Mouse (Mus musculus) liver, embryonic 15.5 days (tissue): ENCODE measurements around the gene Creld2. TPM values are rescaled to one million over a fixed set of nuclear protein-coding genes. Genes with fewer than 3 reads are reported as not detected.
A peak's percentile ranks its signal among the peaks of the same experiment; 100 is the strongest.

ENCODE experiments used
- ATAC-seq: fragments of 200-750 bp; cut with Nextera tagmentation; 2 replicates; pipeline ENCODE4 v1.8.0; 2017; ENCODE audit warnings: moderate number of reproducible peaks, mild to moderate bottlenecking, moderate library complexity; ENCODE audit not compliant: insufficient read depth
- H3K27ac ChIP-seq: fragments of 300-500 bp; sonication (generic); replicated peaks from 2 replicates; pipeline ENCODE4 v1.5.1; 2015; ENCODE audit warnings: mild to moderate bottlenecking, inconsistent platforms
- H3K27me3 ChIP-seq: fragments of 300-500 bp; sonication (generic); 2 replicates; pipeline ENCODE4 v1.6.1; 2015; ENCODE audit warnings: mild to moderate bottlenecking, inconsistent platforms
- H3K36me3 ChIP-seq: fragments of 300-500 bp; sonication (generic); replicated peaks from 2 replicates; pipeline ENCODE4 v1.6.1; 2015; ENCODE audit warnings: moderate library complexity, mild to moderate bottlenecking, inconsistent platforms
- H3K4me1 ChIP-seq: fragments of 300-500 bp; sonication (generic); replicated peaks from 2 replicates; pipeline ENCODE4 v1.6.1; 2015; ENCODE audit warnings: inconsistent platforms
- H3K4me2 ChIP-seq: fragments of 300-500 bp; sonication (generic); 2 replicates; pipeline ENCODE4 v1.6.1; 2015; ENCODE audit warnings: moderate library complexity, mild to moderate bottlenecking, inconsistent platforms
- H3K4me3 ChIP-seq: fragments of 300-500 bp; sonication (generic); replicated peaks from 2 replicates; pipeline ENCODE4 v1.5.1; 2015; ENCODE audit warnings: mild to moderate bottlenecking, inconsistent platforms
- H3K9ac ChIP-seq: fragments of 300-500 bp; sonication (generic); 2 replicates; pipeline ENCODE4 v1.6.1; 2015; ENCODE audit warnings: moderate library complexity, mild to moderate bottlenecking, inconsistent platforms
- H3K9me3 ChIP-seq: fragments of 300-500 bp; sonication (generic); replicated peaks from 2 replicates; pipeline ENCODE4 v1.6.1; 2016; ENCODE audit warnings: inconsistent platforms
- WGBS: fragments of 180-500 bp; shearing (Covaris S2); methylation state at CpG from one replicate; pipeline ENCODE4 v1.1.7; 2015; ENCODE audit warnings: mixed read lengths; ENCODE audit not compliant: insufficient replicate concordance; 5-methylcytosine and 5-hydroxymethylcytosine counted together
- polyA plus RNA-seq: library from polyadenylated mRNA; unstranded; fragments of >200 nt; fragmentation: Nextera tagmentation; extraction: Ambion mirVana; gene quantifications from 2 replicates; pipeline ENCODE4 v1.2.1, GENCODE M21; 2015

The Creld2 gene
- polyA plus RNA-seq, 1 experiment from 2014 or later: 39.6 TPM

DNA sequence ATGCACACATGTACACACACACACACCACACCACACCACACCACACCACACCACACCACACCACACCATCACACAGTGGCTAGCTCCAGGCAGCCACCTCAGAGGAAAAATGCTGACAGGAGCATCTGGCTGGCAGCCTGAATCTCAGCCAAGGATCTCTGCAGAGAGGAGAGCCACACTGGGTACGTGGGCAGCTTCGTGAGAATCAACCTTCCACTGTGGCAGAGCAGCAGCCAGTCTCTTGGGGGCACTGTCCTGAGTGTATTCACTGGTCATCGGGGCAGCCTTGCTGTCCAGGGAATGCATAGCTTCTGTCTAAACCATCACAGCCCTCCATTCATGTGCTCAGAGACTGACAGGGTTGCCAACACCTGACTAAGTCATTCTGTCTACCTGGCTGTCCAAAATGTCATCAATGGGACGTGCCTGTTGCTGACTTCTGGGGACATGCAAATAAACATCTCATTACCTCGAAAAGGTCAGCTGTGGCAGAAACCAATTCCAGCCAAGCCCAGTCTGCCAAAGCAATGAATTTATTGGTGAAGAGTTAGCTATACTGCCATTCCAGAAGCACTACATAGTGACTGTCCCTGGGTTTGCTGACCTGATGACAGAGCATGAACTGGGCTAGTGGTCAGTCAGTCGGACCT lies 10.5 kb downstream of the Creld2 start:
- Histone ChIP-seq H3K4me2 (no peak overlapping the region), H3K27ac (no peak overlapping the region), H3K9me3 (no peaks in the 10 kb centered on the region), H3K4me3 (no peak overlapping the region), H3K4me1 (peaks cover 10% of the 10 kb centered on the region; the same call in 1 of the 2 replicates), H3K36me3 (peaks cover 8% of the 10 kb centered on the region), H3K9ac (no peak overlapping the region), H3K27me3 (no peaks in the 10 kb centered on the region)
- ATAC-seq: no peak
- WGBS: 58% methylated on average over 6 of the region's 6 CpGs

DNA sequence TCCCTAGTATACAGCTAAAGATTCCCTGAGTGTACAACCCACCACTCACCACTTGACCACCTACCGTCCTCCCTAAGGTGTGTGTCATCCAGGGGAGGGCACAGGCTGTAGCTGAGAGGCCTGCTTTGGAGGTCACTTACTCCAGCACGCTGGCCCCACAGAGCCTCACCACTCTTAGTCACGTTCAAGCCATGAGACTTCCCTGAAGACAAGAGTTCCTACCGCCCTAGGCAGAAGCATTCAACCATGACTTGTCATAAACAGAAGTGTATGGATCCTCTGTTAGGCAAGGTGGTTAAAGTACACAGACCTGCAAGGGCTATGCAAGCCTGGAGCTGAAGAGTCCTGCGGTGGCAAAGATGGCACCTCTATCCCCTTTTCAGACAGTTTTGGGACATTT lies 11.2 kb downstream of the Creld2 start:
- peaks cover 10% of the 10 kb centered on the region; the same call in 1 of the 2 replicates for H3K4me1 ChIP-seq
- no peak overlapping the region for H3K4me3 ChIP-seq
- no peak overlapping the region for H3K4me2 ChIP-seq
- H3K36me3 ChIP-seq: 0 out of 2 replicates have a peak, but pooled peaks cover 4% of the 10 kb centered on the region
- WGBS: 59% methylated on average over 5 of the region's 5 CpGs
- no peak overlapping the region for H3K27ac ChIP-seq
- H3K9me3 ChIP-seq: no peaks in the 10 kb centered on the region
- 0 out of 2 replicates have a peak, but pooled peaks cover 4% of the 10 kb centered on the region for H3K27me3 ChIP-seq
- H3K9ac ChIP-seq: no peak overlapping the region
- no peak for ATAC-seq

DNA sequence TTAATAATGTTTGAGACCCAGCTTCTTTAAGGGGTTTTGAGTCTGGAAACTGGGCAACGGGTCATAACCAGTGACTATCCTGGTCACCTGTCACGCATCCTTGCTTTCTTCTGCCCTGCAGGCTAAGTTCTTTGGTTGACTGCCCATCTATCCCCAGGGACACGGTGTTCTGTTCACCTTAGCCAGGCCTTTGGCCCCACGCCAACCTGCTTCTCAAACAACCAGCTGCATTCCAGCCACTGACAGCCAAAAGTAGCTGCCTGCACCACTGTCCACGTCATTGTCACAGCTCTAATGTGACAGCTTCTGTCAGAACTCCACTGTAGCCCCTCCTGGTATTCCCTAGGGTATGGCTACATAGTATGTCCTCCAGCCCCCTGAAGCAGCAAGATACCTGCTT lies 12.0 kb downstream of the Creld2 start:
- Histone ChIP-seq H3K36me3 (no peaks in the 10 kb centered on the region), H3K27ac (0 out of 2 replicates have a peak overlapping the region, but pooled peaks have one; percentile 3), H3K4me2 (no peak overlapping the region), H3K4me3 (no peak overlapping the region), H3K9me3 (no peaks in the 10 kb centered on the region), H3K27me3 (peaks cover 4% of the 10 kb centered on the region; the same call in 1 of the 2 replicates), H3K9ac (no peak overlapping the region), H3K4me1 (peaks cover 10% of the 10 kb centered on the region)
- no peak for ATAC-seq
- 53% methylated on average over 5 of the region's 5 CpGs for WGBS

DNA sequence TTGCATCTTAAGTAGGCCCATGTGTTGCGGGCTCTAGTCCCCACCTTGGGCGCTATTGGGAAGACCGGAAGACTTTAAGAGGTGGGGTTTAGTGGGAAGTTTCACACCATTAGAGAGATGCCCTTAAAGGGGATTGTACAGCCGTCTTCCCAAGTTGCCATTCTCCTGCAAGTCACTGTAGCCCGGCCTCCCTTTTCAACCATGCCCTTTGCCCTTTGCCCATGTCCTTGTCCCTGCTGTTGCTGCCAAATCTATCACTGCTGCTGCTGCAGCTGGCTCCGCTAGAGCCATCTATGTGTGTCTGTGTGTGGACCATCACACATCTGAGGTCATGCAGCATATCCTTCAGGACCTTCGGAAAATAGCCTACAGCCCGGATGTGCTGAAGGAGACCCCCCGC lies 13.1 kb downstream of the Creld2 start:
- 63% methylated on average over 9 of the region's 9 CpGs for WGBS
- no peak overlapping the region for H3K4me3 ChIP-seq

DNA sequence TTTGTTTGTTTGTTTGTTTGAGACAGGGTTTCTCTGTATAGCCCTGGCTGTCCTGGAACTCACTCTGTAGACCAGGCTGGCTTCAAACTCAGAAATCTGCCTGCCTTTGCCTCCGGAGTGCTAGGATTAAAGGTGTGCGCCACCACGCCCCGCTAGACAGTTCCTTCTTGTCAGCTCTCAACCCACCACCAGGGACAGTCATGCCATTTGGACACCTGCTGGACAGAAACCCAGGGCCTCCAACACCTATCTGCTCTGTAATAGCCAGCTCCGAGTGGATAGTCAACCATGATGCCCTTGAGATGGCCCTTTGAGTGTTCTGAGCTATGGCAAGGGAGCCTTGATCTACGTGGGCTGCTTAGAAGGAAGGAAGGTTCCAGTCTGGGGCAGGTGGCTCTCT lies 16.6 kb downstream of the Creld2 start:
- no peak overlapping the region for H3K4me3 ChIP-seq
- H3K4me2 ChIP-seq: 0 out of 2 replicates have a peak overlapping the region, but pooled peaks have one; percentile 65
- H3K9me3 ChIP-seq: no peaks in the 10 kb centered on the region
- whole genome bisulfite sequencing: 68% methylated on average over 6 of the region's 6 CpGs
- 0 out of 2 replicates have a peak overlapping the region, but pooled peaks have one; percentile 16 for H3K27ac ChIP-seq
- ATAC-seq: no peak
- H3K36me3 ChIP-seq: no peaks in the 10 kb centered on the region
- peaks cover 20% of the 10 kb centered on the region for H3K4me1 ChIP-seq
- no peak overlapping the region for H3K9ac ChIP-seq
- H3K27me3 ChIP-seq: peaks cover 24% of the 10 kb centered on the region

More for the DNA sequence above, 13.1 kb downstream of the Creld2 start:
- Histone ChIP-seq H3K4me2 (no peak overlapping the region), H3K9ac (no peak overlapping the region), H3K4me1 (peaks cover 15% of the 10 kb centered on the region), H3K36me3 (no peaks in the 10 kb centered on the region), H3K27ac (no peak overlapping the region), H3K9me3 (no peaks in the 10 kb centered on the region), H3K27me3 (peaks cover 10% of the 10 kb centered on the region)
- ATAC-seq: no peak

DNA sequence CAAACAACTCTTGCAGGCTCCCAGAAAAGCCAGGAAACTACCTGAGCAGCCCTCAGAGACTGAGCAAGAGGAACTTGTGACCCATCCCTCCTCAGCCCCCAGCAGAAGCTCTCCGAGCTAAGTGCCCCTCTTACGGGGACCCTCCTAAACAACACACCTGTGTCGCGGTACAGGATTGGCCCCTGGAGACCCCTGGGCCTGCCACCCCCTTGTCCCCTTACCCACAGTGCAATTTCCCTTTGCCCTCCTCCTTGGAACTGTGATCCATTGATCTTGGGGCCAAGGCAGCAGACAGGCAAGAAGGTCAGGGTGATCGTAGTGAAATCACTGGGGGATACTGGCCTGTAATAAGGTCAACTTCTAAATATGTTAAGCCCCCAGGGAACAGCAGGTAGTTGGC lies 17.1 kb downstream of the Creld2 start:
- Histone ChIP-seq H3K4me1 (peaks cover 20% of the 10 kb centered on the region), H3K4me2 (peak overlapping the region; percentile 65), H3K9ac (peak overlapping the region; percentile 12; the same call in 1 of the 2 replicates), H3K4me3 (peak overlapping the region; percentile 56; the same call in 1 of the 2 replicates), H3K36me3 (no peaks in the 10 kb centered on the region), H3K27ac (peak overlapping the region; percentile 16; the same call in 1 of the 2 replicates), H3K27me3 (peaks cover 24% of the 10 kb centered on the region), H3K9me3 (no peaks in the 10 kb centered on the region)
- ATAC-seq: no peak
- 46% methylated on average over 5 of the region's 5 CpGs for WGBS

DNA sequence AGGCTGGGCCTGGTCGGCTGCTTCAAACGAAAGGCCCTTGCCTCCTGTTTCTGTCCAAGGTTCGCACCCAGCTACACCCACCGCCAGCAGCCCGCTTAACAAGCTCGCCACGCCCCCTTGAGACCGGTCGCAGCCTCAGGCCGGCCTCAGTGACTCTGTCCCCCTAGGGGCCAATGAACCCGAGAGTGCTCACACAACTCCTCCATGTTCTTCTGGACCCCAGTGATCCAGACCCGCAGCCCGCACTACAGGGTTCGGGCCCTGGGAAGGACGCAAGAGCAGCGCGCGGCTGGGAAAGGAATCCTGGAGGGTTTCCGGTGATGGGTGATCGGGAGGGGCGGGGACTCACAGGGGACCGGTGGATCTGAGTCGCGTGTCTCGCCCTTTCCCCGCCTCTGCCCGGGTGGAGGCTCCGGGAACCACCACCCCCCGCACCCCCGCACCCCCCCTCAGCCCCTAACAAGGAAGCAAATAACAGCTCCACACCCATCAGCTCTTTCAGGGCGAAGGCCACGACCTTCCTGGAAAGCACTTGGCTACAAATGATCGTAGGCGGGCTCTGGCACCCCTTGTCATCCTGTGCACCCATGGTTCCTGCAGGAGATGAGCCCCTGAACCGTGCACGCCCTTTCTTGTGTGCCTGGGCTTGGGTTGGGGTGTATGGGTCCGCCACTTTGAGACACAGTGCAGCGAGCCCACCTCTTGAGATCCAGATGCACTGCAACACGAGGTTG lies 17.9 kb downstream of the Creld2 start:
- Histone ChIP-seq H3K27ac (peak overlapping the region; percentile 59), H3K9me3 (no peaks in the 10 kb centered on the region), H3K4me2 (peak overlapping the region; percentile 65), H3K9ac (no peak overlapping the region), H3K4me3 (peak overlapping the region; percentile 56), H3K36me3 (no peaks in the 10 kb centered on the region), H3K4me1 (peaks cover 16% of the 10 kb centered on the region), H3K27me3 (peaks cover 24% of the 10 kb centered on the region)
- WGBS: under 1% methylated on average over 39 of the region's 39 CpGs
- ATAC-seq: peak; percentile 76

DNA sequence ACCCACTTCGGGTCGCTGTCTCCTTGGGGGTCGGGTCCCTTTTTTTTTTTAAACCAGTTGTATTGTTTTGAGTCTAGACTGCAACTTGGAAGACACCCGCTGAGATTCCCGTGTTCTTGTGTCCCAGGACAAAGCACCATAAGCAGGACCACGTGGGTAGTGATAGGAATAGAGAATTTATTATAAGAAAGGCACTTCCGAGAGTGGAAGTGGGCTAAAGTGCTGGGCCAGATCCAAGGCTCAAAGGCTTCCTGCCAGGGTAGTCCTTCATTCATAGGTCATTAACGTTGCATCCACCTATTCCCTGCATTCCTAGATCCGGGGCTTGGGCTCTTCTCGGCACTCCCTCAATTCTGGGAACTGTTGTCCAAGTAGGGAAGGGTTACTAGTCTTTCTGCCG lies 18.5 kb downstream of the Creld2 start:
- WGBS: 3% methylated on average over 11 of the region's 11 CpGs
- Histone ChIP-seq H3K27me3 (peaks cover 24% of the 10 kb centered on the region), H3K4me1 (peaks cover 16% of the 10 kb centered on the region), H3K9ac (no peak overlapping the region), H3K4me3 (peak overlapping the region; percentile 56), H3K36me3 (no peaks in the 10 kb centered on the region), H3K9me3 (no peaks in the 10 kb centered on the region), H3K4me2 (peak overlapping the region; percentile 65), H3K27ac (peak overlapping the region; percentile 45; the same call in 1 of the 2 replicates)
- no peak for ATAC-seq

DNA sequence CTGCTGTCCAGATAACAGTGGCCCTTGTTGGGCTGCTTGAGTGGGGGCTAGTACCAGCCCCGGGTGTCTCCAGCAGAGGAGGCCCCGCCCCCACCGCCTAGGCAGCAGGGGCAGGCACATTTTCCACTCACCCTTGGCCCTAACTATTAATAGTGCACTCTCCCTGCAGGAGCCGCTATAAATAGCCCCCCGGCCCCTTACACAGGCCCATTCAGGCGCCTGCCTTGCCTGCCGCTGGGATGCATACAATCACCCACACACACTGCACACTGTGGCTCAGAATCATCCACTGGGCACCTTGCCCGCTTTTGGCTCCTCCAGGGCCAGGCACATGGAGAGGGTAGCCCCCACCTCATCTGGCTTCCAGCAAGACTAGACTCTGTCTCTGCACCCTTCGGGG lies 19.8 kb downstream of the Creld2 start:
- Histone ChIP-seq H3K36me3 (no peaks in the 10 kb centered on the region), H3K9ac (no peak overlapping the region), H3K4me3 (no peak overlapping the region), H3K4me2 (no peak overlapping the region), H3K27ac (no peak overlapping the region), H3K27me3 (peaks cover 24% of the 10 kb centered on the region), H3K9me3 (no peaks in the 10 kb centered on the region), H3K4me1 (peaks cover 16% of the 10 kb centered on the region)
- ATAC-seq: 0 out of 2 replicates have a peak, but pooled peaks have one; percentile 11
- whole genome bisulfite sequencing: 32% methylated on average over 9 of the region's 9 CpGs

DNA sequence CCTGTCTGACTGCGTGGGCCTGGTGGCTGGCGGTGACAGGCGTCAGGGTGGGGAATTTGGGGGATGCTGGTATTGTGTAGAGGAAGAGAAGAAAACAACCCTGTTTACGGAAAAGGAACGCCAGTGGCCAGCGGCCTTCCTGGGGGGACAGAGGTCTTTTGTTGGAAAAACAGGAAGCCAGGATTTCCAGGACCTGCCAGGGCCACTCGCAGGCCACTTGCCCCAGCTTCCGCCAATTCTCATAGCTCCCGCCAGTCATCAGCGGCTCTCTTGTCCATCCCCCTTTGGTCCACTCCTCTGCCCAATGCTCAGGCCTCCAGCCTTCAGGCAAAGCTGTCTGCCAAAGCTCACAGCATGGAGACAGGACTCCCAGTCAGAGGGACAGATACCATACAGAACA lies 20.7 kb downstream of the Creld2 start:
- no peak overlapping the region for H3K27ac ChIP-seq

DNA sequence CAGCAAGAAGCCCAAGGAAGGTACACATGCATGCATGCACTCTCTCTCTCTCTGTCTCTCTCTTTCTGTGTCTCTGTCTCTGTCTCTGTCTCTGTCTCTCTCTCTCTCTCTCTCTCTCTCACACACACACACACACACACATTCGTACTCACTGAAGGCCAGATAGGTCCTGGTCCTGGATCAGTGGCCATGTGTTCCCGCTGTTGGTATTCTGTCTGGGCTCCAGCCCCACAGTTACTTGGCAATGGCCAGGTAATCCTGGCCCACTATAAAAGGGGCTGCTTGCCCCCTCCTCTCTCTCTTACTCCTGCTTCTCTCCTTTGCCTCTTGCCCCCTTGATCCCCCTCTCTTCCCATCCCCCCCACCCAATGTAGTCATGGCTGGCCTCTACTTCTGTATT lies 21.7 kb downstream of the Creld2 start:
- Histone ChIP-seq H3K27me3 (peaks cover 20% of the 10 kb centered on the region), H3K4me1 (peaks cover 16% of the 10 kb centered on the region), H3K9me3 (no peaks in the 10 kb centered on the region), H3K36me3 (no peaks in the 10 kb centered on the region), H3K4me3 (no peak overlapping the region), H3K27ac (no peak overlapping the region), H3K4me2 (no peak overlapping the region), H3K9ac (no peak overlapping the region)
- no peak for ATAC-seq
- WGBS: 82% methylated on average over 2 of the region's 2 CpGs

More for the DNA sequence above, 20.7 kb downstream of the Creld2 start:
- Histone ChIP-seq H3K4me1 (peaks cover 16% of the 10 kb centered on the region), H3K36me3 (no peaks in the 10 kb centered on the region), H3K4me3 (no peak overlapping the region), H3K4me2 (no peak overlapping the region), H3K27me3 (peaks cover 24% of the 10 kb centered on the region), H3K9ac (no peak overlapping the region), H3K9me3 (no peaks in the 10 kb centered on the region)
- 59% methylated on average over 10 of the region's 10 CpGs for WGBS
- no peak for ATAC-seq
